Mouse (Mus musculus) macrophage (primary cell): ENCODE data around the gene Fam111a. TPM values are rescaled to one million over a fixed set of nuclear protein-coding genes. Genes with fewer than 3 reads are reported as not detected.
A peak's percentile ranks its signal among the peaks of the same experiment; 100 is the strongest.
"Not testable (repeated sequence)": the region's sequence is repeated elsewhere in the genome, so short reads cannot be mapped to it uniquely, and the experiment has no call there.

Source experiments
- H3K27ac ChIP-seq: fragments of 350-480 bp; formaldehyde crosslinking; 2 replicates; pipeline ENCODE4 v1.9.0; 2021
- H3K36me3 ChIP-seq: fragments of 350-480 bp; formaldehyde crosslinking; 2 replicates; pipeline ENCODE4 v1.9.0; 2021; ENCODE audit errors: inconsistent target
- H3K4me3 ChIP-seq: fragments of 350-480 bp; formaldehyde crosslinking; 2 replicates; pipeline ENCODE4 v1.9.0; 2021; ENCODE audit errors: inconsistent target
- H3K79me2 ChIP-seq: fragments of 350-480 bp; formaldehyde crosslinking; 2 replicates; pipeline ENCODE4 v1.9.0; 2021; ENCODE audit errors: inconsistent target
- WGBS: methylation state at CpG from one replicate; pipeline ENCODE4 v1.1.7; 2026; ENCODE audit warnings: inconsistent platforms; ENCODE audit not compliant: missing documents; 5-methylcytosine and 5-hydroxymethylcytosine counted together
- polyA plus RNA-seq: library from polyadenylated mRNA; stranded (reverse); fragments of 250-400 nt; gene quantifications from 3 replicates; pipeline ENCODE4 v1.2.4, GENCODE M21; 2018; ENCODE audit warnings: inconsistent platforms
- total RNA-seq, 78 experiments: library from RNA; depleted of rRNA; stranded (reverse); fragments of 250-400 nt; gene quantifications; 1 replicate in 9 of 78; 2 replicates in 24 of 78; 3 replicates in 43 of 78; 4 replicates in 2 of 78; pipeline ENCODE4 v1.2.4; 2018; ENCODE audit warnings: inconsistent platforms in 56 of 78

The Fam111a gene
- total RNA-seq (2018; cell fraction: chromatin; rRNA removed), result 10 to 100 TPM in 25 of 26 experiments, 1 to 10 TPM in 1; 7.4 to 79.6 (median 40.6) TPM
- total RNA-seq (2018; cell fraction: cytosol; rRNA removed), result 10 to 100 TPM; 36.0 to 74.7 (median 60.7) TPM
- total RNA-seq (2018; cell fraction: nucleus; rRNA removed), result 100 to 1,000 TPM in 2 of 26 experiments, 10 to 100 TPM in 24; 26.5 to 166 (median 46.1) TPM
- polyA plus RNA-seq, result 55.9 to 176 TPM (median 125 TPM) in 3 replicates

DNA sequence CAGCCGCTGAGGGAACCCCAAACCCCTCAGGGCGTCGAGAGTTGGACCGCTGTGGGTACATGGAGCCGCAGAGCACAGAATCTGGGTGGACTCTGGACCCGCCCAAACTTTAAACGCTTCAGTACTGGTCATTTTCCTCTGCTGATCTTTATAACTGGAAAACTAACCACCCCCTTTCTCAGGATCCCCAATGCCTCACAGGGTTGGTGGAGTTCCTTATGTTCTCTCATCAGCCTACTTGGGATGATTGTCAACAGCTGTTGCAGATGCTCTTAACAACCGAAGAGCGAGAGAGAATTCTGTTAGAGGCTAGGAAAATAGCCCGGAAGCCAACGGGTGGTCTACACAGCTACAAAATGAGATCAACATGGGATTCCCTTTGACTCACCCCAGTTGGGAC, at the start of gene Fam111a:
Fam111a (plus strand) TSS at position 301 of the 400 bp plus-strand sequence.
- WGBS, result 94% methylated on average over 11 of the region's 11 CpGs
- not testable (repeated sequence) for H3K4me3 ChIP-seq, H3K79me2 ChIP-seq, H3K27ac ChIP-seq, H3K36me3 ChIP-seq

DNA sequence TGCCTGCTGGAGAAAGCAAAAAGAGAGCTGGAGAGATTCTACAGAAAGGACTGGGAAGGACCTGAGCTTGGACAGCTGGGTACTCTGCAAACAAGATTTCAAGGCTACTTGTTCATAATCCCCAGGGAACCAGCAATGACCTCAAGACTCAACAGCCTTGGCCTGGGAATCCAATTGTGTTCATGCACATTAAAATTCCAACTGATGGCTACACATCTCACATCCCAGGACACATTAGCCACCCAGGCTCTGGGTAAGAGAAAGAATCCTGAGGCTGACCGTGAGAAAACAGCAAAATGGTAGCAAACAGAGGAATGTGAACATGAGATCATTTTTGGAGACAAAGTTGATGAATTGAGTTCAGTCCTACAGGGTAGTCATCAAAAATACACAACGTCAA, 49.3 kb upstream of the Fam111a start:
- H3K36me3 ChIP-seq, result peaks cover 13% of the 10 kb centered on the region
- no peak overlapping the region for H3K27ac ChIP-seq
- WGBS, result 91% methylated on average over 2 of the region's 2 CpGs
- H3K4me3 ChIP-seq, result no peak overlapping the region
- H3K79me2 ChIP-seq, result peaks cover 91% of the 10 kb centered on the region; the same call in 1 of the 2 replicates

DNA sequence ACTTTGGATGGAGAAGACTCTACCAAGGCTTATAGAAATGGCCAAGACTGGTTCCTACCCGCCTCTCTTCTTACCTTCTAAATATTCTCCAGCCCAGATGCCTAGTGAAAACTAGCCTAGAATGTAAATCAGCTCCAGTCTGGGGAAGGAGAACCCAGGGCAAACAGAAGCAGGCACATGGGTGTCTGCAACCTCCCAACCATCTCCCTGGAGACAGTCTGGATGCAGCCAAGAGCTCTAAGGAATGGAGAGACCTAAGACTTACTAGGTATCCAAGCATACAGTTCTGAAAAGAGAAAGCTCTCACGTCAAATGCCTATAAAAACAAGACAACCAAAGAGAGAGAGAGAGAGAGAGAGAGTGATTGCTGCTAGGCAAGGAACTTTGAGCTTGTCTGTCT, 47.6 kb upstream of the Fam111a start:
- Histone ChIP-seq H3K4me3 (no peak overlapping the region), H3K79me2 (peaks cover 79% of the 10 kb centered on the region; the same call in 1 of the 2 replicates), H3K36me3 (no peaks in the 10 kb centered on the region), H3K27ac (no peak overlapping the region)
- WGBS, result 100% methylated on average over 2 of the region's 2 CpGs

DNA sequence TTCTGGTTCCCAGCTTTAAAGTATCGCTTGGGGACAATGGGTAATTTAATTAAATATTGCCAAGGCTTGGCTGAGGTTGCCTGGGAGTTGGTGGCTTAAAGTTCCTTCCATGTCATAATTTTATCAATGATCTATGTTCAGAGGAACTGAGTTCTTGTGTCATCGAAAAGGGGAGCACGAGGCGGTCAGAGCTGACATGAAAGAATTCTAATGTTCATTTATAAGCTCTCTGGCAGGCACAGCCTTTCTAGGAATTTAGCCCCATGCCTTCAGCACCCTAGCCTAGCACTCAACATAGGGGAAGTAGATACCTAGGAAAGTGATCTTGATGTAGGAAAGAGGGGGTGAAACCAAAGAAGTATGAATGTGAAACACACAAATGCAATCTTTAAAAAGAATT, 47.2 kb upstream of the Fam111a start:
- 76% methylated on average over 4 of the region's 4 CpGs for WGBS
- H3K36me3 ChIP-seq, result no peaks in the 10 kb centered on the region

DNA sequence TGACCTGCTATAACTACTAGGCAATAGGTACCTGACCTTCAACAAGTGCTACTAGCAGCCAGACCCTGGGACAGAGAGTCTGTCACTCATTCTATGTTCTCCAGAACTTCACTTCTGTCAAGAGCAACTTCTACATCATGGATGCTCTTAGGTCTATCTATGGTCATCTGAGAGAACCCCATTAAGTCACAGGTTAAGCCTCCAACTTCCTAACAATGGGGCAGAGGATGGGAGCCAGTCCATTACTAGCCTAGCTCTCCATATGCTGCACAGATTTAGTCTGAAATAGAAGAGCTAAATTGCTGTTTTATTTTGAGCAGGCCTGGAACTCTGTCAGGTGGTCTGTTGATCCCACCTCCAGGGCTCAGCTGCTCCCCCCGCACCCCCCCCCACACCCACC, 46.6 kb upstream of the Fam111a start:
- Histone ChIP-seq H3K4me3 (no peak overlapping the region), H3K79me2 (peaks cover 68% of the 10 kb centered on the region; the same call in 1 of the 2 replicates), H3K27ac (no peak overlapping the region), H3K36me3 (no peaks in the 10 kb centered on the region)
- no CpG with 5 or more reads among the region's 1 CpGs for WGBS

More for the DNA sequence above, 47.2 kb upstream of the Fam111a start:
- no peak overlapping the region for H3K4me3 ChIP-seq
- peaks cover 75% of the 10 kb centered on the region; the same call in 1 of the 2 replicates for H3K79me2 ChIP-seq
- H3K27ac ChIP-seq, result no peak overlapping the region

DNA sequence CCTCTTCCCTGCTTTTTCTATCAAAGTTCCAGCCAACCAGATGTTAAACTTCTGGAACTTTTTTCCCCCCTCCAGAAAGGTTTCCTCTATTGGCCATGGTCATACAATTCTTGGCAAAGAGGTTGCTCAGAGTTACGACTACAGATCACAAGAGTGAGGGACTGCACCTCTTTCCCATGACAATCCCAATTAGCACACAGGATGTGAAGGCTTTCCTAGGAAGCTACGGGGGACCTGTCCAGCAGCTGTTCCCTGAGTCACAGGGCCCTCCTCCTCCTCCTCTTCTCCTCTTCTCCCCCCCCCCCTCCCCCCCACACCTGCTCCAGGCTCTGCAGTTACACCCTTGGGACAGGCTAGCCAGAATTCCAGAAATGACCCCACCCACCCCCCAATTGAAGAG, 46.1 kb upstream of the Fam111a start:
- WGBS, result 89% methylated on average over 2 of the region's 2 CpGs
- Histone ChIP-seq H3K36me3 (no peaks in the 10 kb centered on the region), H3K4me3 (no peak overlapping the region), H3K79me2 (peaks cover 63% of the 10 kb centered on the region; the same call in 1 of the 2 replicates), H3K27ac (no peak overlapping the region)

DNA sequence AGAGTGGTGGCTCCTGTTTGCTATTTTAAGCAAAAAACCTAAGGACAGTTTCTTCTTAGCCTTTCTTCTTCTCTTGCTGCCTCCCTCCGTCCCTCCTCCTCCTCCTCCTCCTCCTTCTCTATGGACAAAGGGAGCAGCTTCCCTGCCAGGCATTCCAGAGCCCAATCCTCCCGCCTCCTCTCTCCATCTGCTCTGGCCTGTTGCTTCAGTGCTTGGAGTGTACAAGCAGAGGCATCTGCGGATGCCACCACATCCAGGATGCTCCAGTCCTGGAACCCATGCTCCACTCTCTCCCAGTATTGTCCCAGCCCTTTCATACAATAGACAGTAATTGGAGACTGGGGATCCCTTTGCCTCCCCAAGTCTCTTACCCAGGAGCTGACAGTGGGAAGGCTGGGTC, 45.4 kb upstream of the Fam111a start:
- Histone ChIP-seq H3K79me2 (peaks cover 58% of the 10 kb centered on the region; the same call in 1 of the 2 replicates), H3K36me3 (no peaks in the 10 kb centered on the region), H3K4me3 (peak overlapping the region; percentile 30), H3K27ac (no peak overlapping the region)
- WGBS, result 72% methylated on average over 3 of the region's 3 CpGs

DNA sequence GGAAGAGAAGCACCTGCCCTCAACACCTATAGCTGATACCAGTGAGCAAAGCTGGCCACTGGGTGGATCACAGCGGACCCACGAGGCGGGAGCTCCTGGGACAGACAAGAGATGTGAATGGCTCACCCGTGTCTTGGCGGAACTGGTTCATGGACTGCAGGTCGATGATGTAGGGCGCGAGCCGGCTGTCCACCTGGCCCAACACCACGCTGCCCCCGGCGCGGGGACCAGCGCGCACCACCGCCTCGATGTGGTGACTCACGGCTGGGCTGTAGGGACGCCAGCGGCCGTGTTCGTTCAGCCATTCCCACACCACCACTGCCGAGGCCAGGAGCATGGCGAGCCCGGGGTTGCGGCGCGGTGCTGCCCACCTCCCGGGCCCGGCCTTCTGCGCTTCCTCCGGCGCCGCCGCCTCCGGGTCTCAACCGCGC, 44.6 kb upstream of the Fam111a start:
- Histone ChIP-seq H3K36me3 (no peaks in the 10 kb centered on the region), H3K4me3 (peak overlapping the region; percentile 30), H3K79me2 (peaks cover 50% of the 10 kb centered on the region; the same call in 1 of the 2 replicates), H3K27ac (no peak overlapping the region)
- 1% methylated on average over 37 of the region's 38 CpGs for WGBS

DNA sequence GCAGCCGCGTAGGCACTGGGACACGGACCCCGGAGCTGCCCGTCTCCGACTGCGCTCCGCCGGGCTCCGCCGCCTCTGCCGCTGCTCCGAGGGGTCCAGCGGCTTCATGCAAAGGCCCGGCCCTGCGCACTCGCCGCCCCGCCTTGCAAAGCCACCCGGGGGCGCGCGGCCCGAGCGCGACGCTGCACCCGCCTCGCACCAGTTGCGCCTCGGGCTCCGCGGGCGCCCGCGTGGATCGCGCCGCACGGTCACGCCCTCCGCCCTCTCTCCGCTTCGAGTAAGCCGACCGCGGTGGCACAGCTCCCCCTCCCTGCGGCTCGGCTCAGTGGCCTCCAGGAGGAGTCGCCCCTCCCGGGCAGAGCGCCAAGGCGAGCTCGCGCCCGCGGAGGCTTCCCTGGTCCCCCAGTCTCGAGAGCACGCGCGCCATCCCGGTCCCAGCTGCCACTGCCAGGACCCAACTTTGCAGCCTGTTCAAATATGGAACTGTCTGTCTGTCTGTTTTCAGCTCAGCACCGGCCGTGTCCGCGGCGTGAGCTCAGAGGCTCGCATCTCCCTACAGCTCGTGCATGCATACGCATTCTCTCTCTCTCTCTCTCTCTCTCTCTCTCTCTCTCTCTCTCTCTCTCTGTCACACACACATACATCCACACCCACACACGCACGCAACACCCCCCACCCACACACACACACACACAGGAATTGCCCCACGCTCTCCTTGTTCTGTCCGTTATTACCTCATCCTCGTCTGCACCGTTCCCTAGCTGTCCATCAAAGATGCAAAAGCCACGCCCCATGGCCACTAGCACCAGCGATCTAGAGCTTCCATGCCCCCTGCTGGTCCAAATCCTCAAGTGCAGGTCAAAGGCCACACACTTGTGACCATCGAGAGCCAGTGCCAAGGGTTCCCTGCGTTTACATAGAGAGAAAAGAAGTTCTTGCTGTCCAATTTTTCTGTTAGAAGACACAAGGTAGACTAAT, 43.9 kb upstream of the Fam111a start, which contains the start of gene Dtx4:
Dtx4 (minus strand) TSS at position 85 of the 978 bp plus-strand sequence.
- H3K27ac ChIP-seq, result peak within 1 kb of the TSS; percentile 38
- H3K36me3 ChIP-seq, result no peaks in the 10 kb centered on the region
- under 1% methylated on average over 65 of the region's 80 CpGs for WGBS
- H3K4me3 ChIP-seq, result peak within 1 kb of the TSS; percentile 45
- peaks cover 42% of the 10 kb centered on the region; the same call in 1 of the 2 replicates for H3K79me2 ChIP-seq

DNA sequence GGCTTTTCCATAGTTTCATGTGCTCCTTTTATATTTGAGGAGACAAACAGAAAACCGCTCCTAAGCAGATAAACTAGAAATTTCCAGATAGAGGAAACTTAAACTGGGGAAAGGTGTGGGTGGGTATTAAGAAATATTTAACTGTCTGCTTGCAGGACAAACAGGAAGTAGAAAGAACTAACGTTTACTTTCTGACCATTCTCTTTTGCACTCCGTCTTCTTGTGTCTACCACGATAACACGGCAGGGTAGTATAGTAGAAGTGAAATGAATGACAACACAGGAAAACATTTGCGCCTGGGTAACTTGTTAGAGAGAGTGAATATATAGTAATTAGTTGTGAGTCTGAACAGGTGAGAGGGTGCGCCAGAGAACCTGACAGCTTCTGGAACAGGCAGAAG, 42.8 kb upstream of the Fam111a start:
- Histone ChIP-seq H3K36me3 (no peaks in the 10 kb centered on the region), H3K79me2 (peaks cover 31% of the 10 kb centered on the region; the same call in 1 of the 2 replicates), H3K4me3 (no peak overlapping the region), H3K27ac (no peak overlapping the region)
- WGBS, result 58% methylated on average over 6 of the region's 7 CpGs

DNA sequence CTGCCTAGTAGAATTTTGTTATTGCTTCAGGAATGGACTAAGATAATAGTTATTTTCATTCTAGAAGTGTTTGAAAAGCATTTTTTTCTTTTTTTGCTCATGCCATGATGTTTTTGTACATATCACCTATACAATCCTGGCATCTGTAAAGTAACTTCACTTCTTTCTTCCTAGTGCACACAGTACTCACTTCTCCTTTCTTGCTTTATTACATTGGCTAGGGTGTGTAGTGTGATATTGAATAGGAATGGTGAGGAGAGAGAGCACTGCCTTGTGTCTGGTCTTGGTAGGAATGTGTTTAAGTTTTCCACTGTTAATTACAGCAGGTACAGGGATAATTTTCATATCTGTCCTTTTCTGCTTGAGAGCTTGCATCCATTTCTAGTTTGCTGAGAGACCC, 30.9 kb upstream of the Fam111a start:
- Histone ChIP-seq H3K79me2 (no peaks in the 10 kb centered on the region), H3K4me3 (no peak overlapping the region), H3K27ac (no peak overlapping the region), H3K36me3 (no peaks in the 10 kb centered on the region)

DNA sequence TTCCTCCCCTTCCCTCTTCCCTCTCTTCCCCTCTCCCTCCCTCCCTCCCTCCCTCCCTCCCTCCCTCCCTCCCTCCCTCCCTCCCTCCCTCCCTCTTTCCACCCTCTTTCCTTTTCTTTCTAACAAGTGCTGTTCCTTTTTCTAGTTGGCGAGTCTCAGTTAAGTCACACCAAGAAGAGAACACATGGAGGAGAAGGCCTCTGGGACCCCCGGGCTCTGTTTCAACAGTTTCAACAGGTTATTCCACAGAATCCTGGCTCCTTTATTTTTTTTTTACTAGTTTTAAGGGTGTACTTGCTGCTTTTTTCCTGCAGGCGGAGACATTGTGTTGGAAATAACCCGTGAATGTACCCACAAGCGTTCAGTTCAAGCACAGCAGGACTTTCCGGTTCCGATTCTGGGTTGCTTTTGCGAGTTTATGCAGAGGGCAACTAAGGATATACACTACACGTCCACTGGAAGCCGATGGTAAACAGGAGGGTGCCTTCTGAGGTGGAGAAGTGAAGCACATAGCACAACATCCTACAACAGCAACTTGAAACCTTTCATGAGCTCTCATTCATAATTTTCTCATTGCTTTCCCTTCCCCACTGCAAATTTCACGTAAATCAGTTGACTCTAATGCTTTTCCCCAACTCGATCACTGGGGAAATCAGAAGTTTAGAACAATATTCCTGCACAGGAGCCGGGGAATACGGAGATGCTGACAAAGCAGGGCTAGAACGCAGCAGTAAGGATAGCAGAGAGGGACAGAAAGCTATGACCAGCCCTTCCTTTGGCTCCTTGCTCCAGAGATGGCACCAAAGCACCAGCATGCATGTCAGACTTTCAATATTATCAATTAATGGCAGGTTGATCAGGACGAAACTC, 27.6 kb upstream of the Fam111a start:
- WGBS, result 4% methylated on average over 16 of the region's 16 CpGs
- Histone ChIP-seq H3K79me2 (no peaks in the 10 kb centered on the region), H3K4me3 (peak overlapping the region; percentile 50), H3K36me3 (no peaks in the 10 kb centered on the region), H3K27ac (peak overlapping the region; percentile 72)

DNA sequence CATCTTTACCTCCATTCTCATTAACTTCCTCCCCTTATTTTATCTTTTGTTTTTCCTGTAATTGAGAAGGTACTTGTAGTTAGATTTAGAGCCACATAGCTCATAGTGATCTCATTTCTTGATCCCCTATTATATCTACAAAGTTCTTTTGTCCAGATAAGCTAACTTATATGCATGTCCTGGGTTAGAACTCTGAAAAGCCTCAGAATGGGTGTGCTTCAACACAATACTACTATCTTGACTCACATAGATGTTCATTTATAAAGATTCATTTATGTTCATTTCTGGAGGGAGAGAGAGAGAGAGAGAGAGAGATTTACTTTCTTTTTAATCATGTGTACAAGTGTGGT, 27.0 kb upstream of the Fam111a start:
- Histone ChIP-seq H3K79me2 (no peaks in the 10 kb centered on the region), H3K27ac (peak overlapping the region; percentile 72; the same call in 1 of the 2 replicates), H3K4me3 (peak overlapping the region; percentile 50), H3K36me3 (no peaks in the 10 kb centered on the region)

DNA sequence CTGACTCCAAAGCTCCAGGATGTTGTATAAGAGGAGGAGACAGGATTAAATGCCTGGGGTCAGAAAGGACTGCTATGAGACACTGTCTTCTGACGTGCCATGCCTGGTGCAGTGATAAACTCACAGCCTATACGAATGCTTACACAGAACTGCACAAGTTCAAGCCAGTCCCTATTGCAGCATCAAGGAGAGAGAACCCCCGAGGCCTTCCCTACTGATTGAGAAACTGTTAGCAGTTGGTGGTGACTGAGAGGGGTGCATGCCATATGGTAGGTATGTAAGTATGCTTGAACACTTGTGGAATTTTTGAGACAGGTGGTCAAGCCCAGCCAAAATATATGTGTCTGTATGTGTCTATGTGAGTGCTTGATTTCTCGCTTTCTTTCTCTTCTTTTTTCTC, 22.2 kb upstream of the Fam111a start:
- Histone ChIP-seq H3K4me3 (no peak overlapping the region), H3K79me2 (no peaks in the 10 kb centered on the region), H3K27ac (no peak overlapping the region), H3K36me3 (no peaks in the 10 kb centered on the region)
- 73% methylated on average over 4 of the region's 4 CpGs for WGBS
